Mouse (Mus musculus) olfactory bulb, adult 2 months (tissue): ENCODE data around the gene Utrn.

ENCODE experiments used
- CTCF ChIP-seq: fragments of 200-500 bp; IDR thresholded peaks from 2 replicates; pipeline ENCODE4 v1.5.1; 2012; ENCODE audit warnings: low read depth, mild to moderate bottlenecking, low read length, moderate library complexity; ENCODE audit not compliant: insufficient read depth
- POLR2A ChIP-seq: fragments of 200-500 bp; IDR thresholded peaks from 2 replicates; pipeline ENCODE4 v1.6.1; 2012; ENCODE audit warnings: mild to moderate bottlenecking, low read depth, low read length, moderate library complexity; ENCODE audit not compliant: insufficient read depth

- no peak for TF ChIP-seq POLR2A
- no peak for TF ChIP-seq CTCF
Measured at GRCm38 (mm10) chr10:12762668-12763067, 106.5 kb downstream of the Utrn start.
